Mouse (Mus musculus) ovary, postnatal 14 days (tissue): ENCODE data around the gene Gm49405.

Experiments used
- DNase-seq: peaks from one replicate; pipeline ENCODE4 v3.0.0; 2022; ENCODE audit warnings: low spot score

Gene Gm49405

DNA sequence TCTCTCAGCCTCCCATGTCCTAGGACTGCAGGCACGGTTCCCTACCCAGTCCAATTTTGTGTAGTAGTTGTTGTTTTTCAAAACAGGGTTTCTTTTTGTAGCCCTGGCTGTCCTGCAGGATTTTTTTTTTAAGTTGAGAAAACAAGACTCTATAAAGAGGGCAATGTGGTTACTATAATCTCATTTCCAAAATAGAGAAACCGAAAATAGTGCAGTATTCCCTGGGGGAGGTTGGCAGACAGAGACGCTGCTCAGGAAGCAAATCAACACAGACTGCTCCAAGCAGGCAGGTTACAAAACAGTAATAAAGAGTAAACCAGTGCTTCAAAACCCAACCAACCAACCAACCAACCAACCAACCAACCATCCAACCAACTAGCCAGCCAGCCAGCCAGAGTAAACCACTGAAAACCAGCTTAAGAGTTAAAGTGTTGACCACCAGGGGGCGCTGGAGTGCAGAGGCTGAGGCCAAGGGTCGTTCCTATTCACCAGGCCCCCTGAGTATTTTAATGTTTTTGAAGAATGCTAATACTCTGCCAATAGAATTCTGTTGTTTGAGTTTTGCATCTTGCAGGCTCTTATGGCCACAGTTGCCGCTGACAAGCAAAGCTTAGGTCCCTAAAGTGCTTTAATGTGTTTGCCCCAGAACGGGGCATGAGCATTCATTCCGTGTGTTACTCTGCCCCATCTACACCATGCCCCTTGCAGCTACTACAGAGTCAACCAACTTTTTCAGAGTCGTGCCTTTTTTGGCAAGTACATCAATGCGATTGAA is 51.5 kb downstream of the Gm49405 start:
- DNase-seq: peak; percentile 58

DNA sequence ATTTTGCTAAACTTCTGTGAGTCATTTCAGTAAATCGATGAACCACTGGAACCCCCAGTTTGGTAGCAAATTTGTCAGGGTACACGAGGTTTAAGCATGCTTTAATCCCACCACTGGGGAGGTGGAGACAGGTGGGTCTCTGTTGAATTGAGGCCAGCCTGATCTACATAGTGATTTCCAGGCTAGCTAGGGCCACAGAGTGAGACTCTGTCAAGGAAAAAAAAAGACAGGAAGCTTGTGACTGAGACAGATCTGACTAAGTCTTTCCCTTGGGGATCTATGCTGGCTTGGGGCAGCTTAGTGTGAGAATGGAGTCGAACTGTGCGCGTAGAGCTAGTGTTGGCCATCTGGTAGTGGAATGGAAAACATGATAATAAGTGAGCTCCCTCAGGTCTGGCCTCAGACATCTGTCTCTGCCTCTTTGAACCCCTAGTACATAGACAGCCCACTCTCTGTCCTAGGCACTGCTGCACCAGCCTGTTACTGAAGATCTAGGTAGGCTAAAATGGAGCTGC is 52.1 kb downstream of the Gm49405 start:
- DNase-seq: no peak

DNA sequence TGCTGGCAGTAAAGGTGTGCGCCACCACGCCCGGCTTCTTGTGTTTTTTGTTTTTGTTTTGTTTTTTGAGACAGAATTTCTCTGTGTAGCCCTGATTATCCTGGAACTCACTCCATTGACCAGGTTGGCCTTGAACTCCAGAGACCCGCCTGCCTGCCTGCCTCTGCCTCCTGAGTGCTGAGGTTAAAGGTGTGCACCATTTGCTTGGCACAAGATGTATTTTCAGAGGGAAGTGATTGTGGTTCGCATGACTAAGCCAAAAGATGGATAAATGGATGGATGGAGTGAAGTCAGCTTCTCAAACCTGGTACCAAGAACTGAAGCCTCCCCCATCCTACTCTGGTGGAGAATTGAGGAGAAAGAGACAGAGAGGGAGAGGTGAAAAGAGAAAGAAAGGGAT is 54.2 kb downstream of the Gm49405 start:
- DNase-seq: no peak
